Mouse (Mus musculus) C2C12 (cell line): ENCODE measurements around the gene Bloc1s3.

Source experiments
- CEBPB ChIP-seq: IDR thresholded peaks from one replicate; pipeline ENCODE4 v1.6.1; 2011; ENCODE audit warnings: low read depth, mild to moderate bottlenecking, control low read depth, moderate library complexity
- CTCF ChIP-seq: IDR thresholded peaks from one replicate; pipeline ENCODE4 v1.5.1; 2011; ENCODE audit not compliant: control insufficient read depth, insufficient read depth, insufficient read length
- MYOG ChIP-seq: IDR thresholded peaks from one replicate; pipeline ENCODE4 v1.6.1; 2011; ENCODE audit not compliant: control insufficient read depth, insufficient read length; ENCODE audit errors: extremely low read depth
- USF1 ChIP-seq: IDR thresholded peaks from one replicate; pipeline ENCODE4 v1.6.1; 2011; ENCODE audit warnings: low read depth, mild to moderate bottlenecking, control low read depth, moderate library complexity

DNA sequence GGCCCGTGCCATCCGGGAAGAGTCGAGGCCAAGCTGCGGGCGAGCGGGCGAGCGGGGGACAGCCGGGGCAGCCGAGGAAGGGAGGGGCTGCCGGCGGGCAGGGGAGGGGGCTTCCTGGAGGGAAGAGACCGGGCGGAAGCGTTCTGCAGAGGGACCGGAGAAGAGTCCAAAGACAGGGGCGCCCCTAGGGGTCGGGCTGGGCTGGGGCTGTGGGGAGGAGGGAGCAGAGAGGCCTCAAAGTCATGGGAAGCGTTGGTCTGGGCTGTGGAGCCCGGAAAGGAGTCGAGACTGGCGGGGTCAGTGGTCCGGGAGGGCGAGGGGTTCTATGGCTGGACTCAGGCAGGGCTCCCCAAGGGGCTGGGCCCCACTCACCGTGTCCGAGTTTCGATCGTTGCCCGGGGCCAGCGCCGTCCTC lies 50.1 kb downstream of the Bloc1s3 start:
- TF ChIP-seq MYOG: no peak
- TF ChIP-seq CTCF: no peak
- no peak for TF ChIP-seq CEBPB
- TF ChIP-seq USF1: no peak
